Mouse (Mus musculus) testis, adult 2 months (tissue): ENCODE results near the gene Abhd17a.

Experiments used
- CTCF ChIP-seq: fragments of 200-500 bp; IDR thresholded peaks from 2 replicates; pipeline ENCODE4 v1.5.1; 2012; ENCODE audit warnings: low read depth, mild to moderate bottlenecking, inconsistent platforms, low read length, moderate library complexity; ENCODE audit not compliant: control insufficient read depth, insufficient read depth, insufficient replicate concordance
- POLR2A ChIP-seq: fragments of 200-500 bp; IDR thresholded peaks from 2 replicates; pipeline ENCODE4 v1.6.1; 2012; ENCODE audit warnings: low read depth, mild to moderate bottlenecking, inconsistent platforms, low read length, moderate library complexity; ENCODE audit not compliant: control insufficient read depth

- no peak for TF ChIP-seq POLR2A
- TF ChIP-seq CTCF, result no peak
Observed at GRCm38 (mm10) chr10:80572477-80572876, 17.7 kb downstream of the Abhd17a start.
